Mouse (Mus musculus) right cerebral cortex, adult 2 months (tissue): ENCODE results near the gene Itgb5.

Source experiments
- DNase-seq, 2 experiments: peaks; one replicate each; pipeline ENCODE4 v3.0.0; 2021 to 2022; ENCODE audit warnings: low spot score in 2 of 2

Itgb5 gene

GRCm38 (mm10) chr16:33988358-33989012 lies 159.0 kb downstream of the Itgb5 start:
- peak; percentile 62 to 63 for DNase-seq

GRCm38 (mm10) chr16:33989106-33989505 lies 159.6 kb downstream of the Itgb5 start:
- DNase-seq = no peak

- DNase-seq = no peak
Observed at GRCm38 (mm10) chr16:33990712-33991111, 161.2 kb downstream of the Itgb5 start.

GRCm38 (mm10) chr16:33994321-33994720 lies 164.9 kb downstream of the Itgb5 start:
- no peak for DNase-seq

- no peak for DNase-seq
Observed at GRCm38 (mm10) chr16:33995496-33995895, 166.0 kb downstream of the Itgb5 start.

- peak; percentile 59 to 60 for DNase-seq
Observed at GRCm38 (mm10) chr16:33996030-33996429, 166.6 kb downstream of the Itgb5 start.

GRCm38 (mm10) chr16:33998011-33998410 lies 168.5 kb downstream of the Itgb5 start:
- DNase-seq = no peak
